Mouse (Mus musculus) kidney, embryonic 16.5 days (tissue): Measurements from ENCODE around the gene Saa4. TPM values are rescaled to one million over a fixed set of nuclear protein-coding genes. Genes with fewer than 3 reads are reported as not detected.

Experiments
- ATAC-seq: fragments of 200-750 bp; cut with Nextera tagmentation; 2 replicates; pipeline ENCODE4 v1.8.0; 2017; ENCODE audit warnings: moderate TSS enrichment; ENCODE audit not compliant: low FRiP score, low TSS enrichment
- H3K27ac ChIP-seq: fragments of 300-500 bp; sonication (generic); 2 replicates; pipeline ENCODE4 v1.5.1; 2014; ENCODE audit warnings: low read length
- H3K27me3 ChIP-seq: fragments of 300-500 bp; sonication (generic); 2 replicates; pipeline ENCODE4 v1.6.1; 2014; ENCODE audit warnings: low read length, control low read depth, mixed read lengths; ENCODE audit not compliant: insufficient read depth
- H3K36me3 ChIP-seq: fragments of 300-500 bp; sonication (generic); 2 replicates; pipeline ENCODE4 v1.6.1; 2014; ENCODE audit warnings: low read length, control low read depth, mixed read lengths; ENCODE audit not compliant: insufficient read depth
- H3K4me1 ChIP-seq: fragments of 300-500 bp; sonication (generic); 2 replicates; pipeline ENCODE4 v1.6.1; 2014; ENCODE audit warnings: low read length, control low read depth, mixed read lengths; ENCODE audit not compliant: insufficient read depth
- H3K4me2 ChIP-seq: fragments of 300-500 bp; sonication (generic); replicated peaks from 2 replicates; pipeline ENCODE4 v1.6.1; 2014; ENCODE audit warnings: low read depth, low read length
- H3K4me3 ChIP-seq: fragments of 300-500 bp; sonication (generic); 2 replicates; pipeline ENCODE4 v1.5.1; 2014; ENCODE audit warnings: mild to moderate bottlenecking, low read length
- H3K9ac ChIP-seq: fragments of 300-500 bp; sonication (generic); replicated peaks from 2 replicates; pipeline ENCODE4 v1.6.1; 2014; ENCODE audit warnings: low read length
- H3K9me3 ChIP-seq: fragments of 300-500 bp; sonication (generic); 2 replicates; pipeline ENCODE4 v1.6.1; 2016; ENCODE audit warnings: low read length, control low read depth
- WGBS: fragments of 180-500 bp; shearing (Covaris S2); extraction: QIAGEN DNeasy Blood & Tissue Kit; methylation state at CpG from one replicate; pipeline ENCODE4 v1.1.7; 2014; 5-methylcytosine and 5-hydroxymethylcytosine counted together
- polyA plus RNA-seq: library from polyadenylated mRNA; unstranded; fragments of >200 nt; fragmentation: Nextera tagmentation; extraction: Ambion mirVana; gene quantifications from 2 replicates; pipeline ENCODE4 v1.2.1, GENCODE M21; 2015

Gene Saa4
- polyA plus RNA-seq: 0.08 TPM in 1 of 2 replicates, not detected in the other

GRCm38 (mm10) chr7:46732458-46732857, at the start of gene Saa4:
TSS of gene Saa4 (minus strand) at chr7:46732603.
- H3K9ac ChIP-seq: no peak within 1 kb of the TSS

GRCm38 (mm10) chr7:46770706-46771105, 38.3 kb upstream of the Saa4 start:
- Histone ChIP-seq H3K9me3 (no peaks in the 10 kb centered on the region), H3K9ac (no peak overlapping the region), H3K27ac (no peak overlapping the region), H3K27me3 (no peaks in the 10 kb centered on the region), H3K4me1 (no peaks in the 10 kb centered on the region), H3K36me3 (peaks cover 59% of the 10 kb centered on the region), H3K4me3 (no peak overlapping the region), H3K4me2 (no peak overlapping the region)
- 63% methylated on average over 4 of the region's 4 CpGs for WGBS
- no peak for ATAC-seq

More at GRCm38 (mm10) chr7:46732458-46732857, at the start of gene Saa4:
- 74% methylated on average over 4 of the region's 4 CpGs for WGBS
- no peak within 1 kb of the TSS for H3K27ac ChIP-seq
- H3K36me3 ChIP-seq: no peaks in the 10 kb centered on the region
- H3K4me1 ChIP-seq: no peaks in the 10 kb centered on the region
- no peaks in the 10 kb centered on the region for H3K27me3 ChIP-seq
- no peak within 1 kb of the TSS for H3K4me2 ChIP-seq
- H3K4me3 ChIP-seq: no peak within 1 kb of the TSS
- ATAC-seq: no peak
- H3K9me3 ChIP-seq: no peaks in the 10 kb centered on the region

DNA sequence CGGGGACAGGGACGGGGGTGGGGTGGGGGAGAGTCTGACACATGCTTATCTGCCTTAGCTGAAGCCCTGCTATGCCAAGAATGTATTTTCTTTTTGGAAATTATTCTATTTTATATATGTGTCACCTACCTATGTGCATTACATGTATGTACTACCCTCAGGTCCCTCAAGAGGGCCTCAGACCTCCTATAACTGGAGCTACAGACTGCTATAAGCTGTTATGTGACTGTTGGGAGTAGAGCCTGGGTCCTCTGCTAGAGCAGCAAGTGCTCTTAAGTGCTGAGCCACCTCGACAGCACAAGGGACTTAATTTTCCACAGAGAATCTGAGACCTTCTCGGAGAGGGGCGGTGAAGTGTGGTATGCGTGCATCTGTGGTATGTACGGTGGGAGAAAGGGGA, 36.0 kb upstream of the Saa4 start:
- H3K36me3 ChIP-seq: peaks cover 61% of the 10 kb centered on the region
- ATAC-seq: no peak
- no peaks in the 10 kb centered on the region for H3K27me3 ChIP-seq
- 87% methylated on average over 7 of the region's 7 CpGs for WGBS
- H3K4me1 ChIP-seq: no peaks in the 10 kb centered on the region
- no peaks in the 10 kb centered on the region for H3K9me3 ChIP-seq
- H3K9ac ChIP-seq: no peak overlapping the region
- H3K27ac ChIP-seq: no peak overlapping the region
- H3K4me3 ChIP-seq: no peak overlapping the region
- no peak overlapping the region for H3K4me2 ChIP-seq

DNA sequence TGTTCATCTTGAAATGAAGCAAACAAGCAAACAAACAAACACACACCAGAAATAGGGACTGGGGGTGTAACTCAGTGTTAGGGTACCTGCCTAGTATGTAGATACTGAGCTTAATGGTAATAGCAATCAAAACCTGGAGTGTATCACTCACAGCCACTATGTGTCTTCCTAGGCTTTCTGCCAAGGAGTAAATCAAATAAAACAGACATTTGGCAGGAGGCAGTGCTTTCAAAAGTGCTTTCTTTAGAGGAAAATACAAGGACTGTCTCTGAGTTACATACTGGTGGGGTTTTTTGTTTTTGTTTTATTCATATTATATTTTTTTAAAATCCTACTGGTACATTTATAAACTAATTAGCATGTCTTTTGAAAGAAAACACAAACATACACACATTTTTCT, 35.0 kb upstream of the Saa4 start:
- H3K27ac ChIP-seq: no peak overlapping the region
- H3K4me2 ChIP-seq: no peak overlapping the region
- no peak overlapping the region for H3K4me3 ChIP-seq
- H3K9ac ChIP-seq: no peak overlapping the region
- ATAC-seq: no peak
- no peaks in the 10 kb centered on the region for H3K9me3 ChIP-seq
- H3K27me3 ChIP-seq: no peaks in the 10 kb centered on the region
- no peaks in the 10 kb centered on the region for H3K4me1 ChIP-seq
- peaks cover 63% of the 10 kb centered on the region for H3K36me3 ChIP-seq

GRCm38 (mm10) chr7:46764672-46765071, 32.3 kb upstream of the Saa4 start:
- no peak overlapping the region for H3K9ac ChIP-seq
- no peak overlapping the region for H3K4me3 ChIP-seq
- no peaks in the 10 kb centered on the region for H3K4me1 ChIP-seq
- H3K36me3 ChIP-seq: peaks cover 64% of the 10 kb centered on the region
- no peak overlapping the region for H3K4me2 ChIP-seq
- H3K9me3 ChIP-seq: no peaks in the 10 kb centered on the region
- no peak overlapping the region for H3K27ac ChIP-seq
- WGBS: 94% methylated on average over 8 of the region's 8 CpGs
- H3K27me3 ChIP-seq: no peaks in the 10 kb centered on the region
- ATAC-seq: no peak

DNA sequence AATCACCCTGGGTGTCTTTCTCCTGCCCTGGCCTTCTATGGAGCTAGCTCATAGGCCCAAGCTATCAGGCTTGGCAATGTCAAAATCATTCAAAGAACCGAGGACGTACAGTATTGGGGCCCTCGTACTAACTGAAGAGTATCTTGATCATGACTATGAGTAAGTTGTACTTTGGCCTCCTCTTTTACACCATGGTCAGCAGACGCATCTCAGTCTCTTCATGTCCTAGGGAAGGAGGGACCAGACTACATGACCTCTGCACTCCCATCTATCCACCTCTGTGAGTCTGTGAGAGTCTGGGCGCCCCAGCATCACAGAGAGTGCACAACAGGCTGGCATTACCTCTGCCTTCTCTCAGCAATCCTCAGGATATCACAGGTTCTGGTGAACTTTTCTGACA, 30.2 kb upstream of the Saa4 start:
- no peak overlapping the region for H3K4me2 ChIP-seq
- peaks cover 53% of the 10 kb centered on the region for H3K36me3 ChIP-seq
- no peak overlapping the region for H3K9ac ChIP-seq
- no peaks in the 10 kb centered on the region for H3K27me3 ChIP-seq
- no peak overlapping the region for H3K4me3 ChIP-seq
- no peak overlapping the region for H3K27ac ChIP-seq
- no peak for ATAC-seq
- 95% methylated on average over 5 of the region's 5 CpGs for WGBS
- H3K4me1 ChIP-seq: no peaks in the 10 kb centered on the region
- H3K9me3 ChIP-seq: no peaks in the 10 kb centered on the region

- no peak overlapping the region for H3K9ac ChIP-seq
- no peaks in the 10 kb centered on the region for H3K4me1 ChIP-seq
- no peak overlapping the region for H3K4me2 ChIP-seq
- H3K9me3 ChIP-seq: no peaks in the 10 kb centered on the region
- no peaks in the 10 kb centered on the region for H3K27me3 ChIP-seq
- H3K27ac ChIP-seq: no peak overlapping the region
- no peak overlapping the region for H3K4me3 ChIP-seq
- peaks cover 47% of the 10 kb centered on the region for H3K36me3 ChIP-seq
- ATAC-seq: no peak
- 78% methylated on average over 11 of the region's 11 CpGs for WGBS
These were observed 28.8 kb upstream of the Saa4 start for GRCm38 (mm10) chr7:46761049-46761795.

DNA sequence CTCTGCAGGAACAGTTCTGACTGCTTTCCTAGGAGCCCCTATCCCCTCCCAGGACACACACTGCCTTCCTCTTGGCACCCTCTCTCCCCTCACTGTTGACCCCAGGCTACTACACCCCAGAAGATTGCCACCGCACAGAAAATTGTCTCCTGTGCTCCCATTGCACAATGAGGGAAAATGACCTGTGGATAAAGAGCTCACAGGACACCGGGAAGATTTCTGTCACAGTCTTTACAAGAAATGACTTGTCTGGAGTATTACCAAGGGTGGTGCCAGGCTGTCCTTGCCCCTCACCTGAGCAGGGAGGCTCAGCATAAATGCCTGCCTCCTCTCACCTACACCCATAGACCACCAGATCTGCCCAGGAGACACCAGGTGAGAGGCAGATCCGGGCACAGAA, 19.1 kb upstream of the Saa4 start, which contains the start of gene Saa2:
Saa2 (plus strand) TSS at position 301 of the 400 bp plus-strand sequence.
- H3K4me3 ChIP-seq: no peak within 1 kb of the TSS
- H3K27me3 ChIP-seq: no peaks in the 10 kb centered on the region
- no peak for ATAC-seq
- no peak within 1 kb of the TSS for H3K4me2 ChIP-seq
- no peaks in the 10 kb centered on the region for H3K36me3 ChIP-seq
- WGBS: 64% methylated on average over 3 of the region's 3 CpGs
- H3K4me1 ChIP-seq: no peaks in the 10 kb centered on the region
- no peaks in the 10 kb centered on the region for H3K9me3 ChIP-seq
- no peak within 1 kb of the TSS for H3K9ac ChIP-seq
- no peak within 1 kb of the TSS for H3K27ac ChIP-seq

DNA sequence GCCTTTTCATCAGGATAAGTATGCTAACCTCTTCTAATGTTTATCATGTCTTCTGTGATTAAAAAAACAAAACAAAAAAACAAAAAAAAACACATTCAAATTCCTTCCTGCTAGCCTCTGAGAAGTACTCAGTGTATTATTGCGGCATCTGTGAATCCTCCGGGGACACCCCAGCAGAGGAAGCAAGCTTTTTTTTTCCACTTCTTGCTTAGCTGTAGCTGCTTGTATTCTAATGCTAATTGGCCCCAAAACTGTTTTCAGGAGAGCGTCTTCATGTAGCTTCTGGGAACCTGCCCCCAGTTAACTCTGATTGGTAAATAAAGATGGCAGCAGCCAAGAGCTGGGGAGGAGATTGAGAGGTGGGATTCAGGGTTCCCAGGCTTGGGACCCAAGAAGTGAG, 16.1 kb upstream of the Saa4 start:
- no peaks in the 10 kb centered on the region for H3K4me1 ChIP-seq
- ATAC-seq: no peak
- H3K27me3 ChIP-seq: no peaks in the 10 kb centered on the region
- no peak overlapping the region for H3K9ac ChIP-seq
- no peak overlapping the region for H3K4me2 ChIP-seq
- H3K4me3 ChIP-seq: no peak overlapping the region
- no peaks in the 10 kb centered on the region for H3K36me3 ChIP-seq
- WGBS: 44% methylated on average over 3 of the region's 3 CpGs
- H3K27ac ChIP-seq: no peak overlapping the region
- H3K9me3 ChIP-seq: no peaks in the 10 kb centered on the region

DNA sequence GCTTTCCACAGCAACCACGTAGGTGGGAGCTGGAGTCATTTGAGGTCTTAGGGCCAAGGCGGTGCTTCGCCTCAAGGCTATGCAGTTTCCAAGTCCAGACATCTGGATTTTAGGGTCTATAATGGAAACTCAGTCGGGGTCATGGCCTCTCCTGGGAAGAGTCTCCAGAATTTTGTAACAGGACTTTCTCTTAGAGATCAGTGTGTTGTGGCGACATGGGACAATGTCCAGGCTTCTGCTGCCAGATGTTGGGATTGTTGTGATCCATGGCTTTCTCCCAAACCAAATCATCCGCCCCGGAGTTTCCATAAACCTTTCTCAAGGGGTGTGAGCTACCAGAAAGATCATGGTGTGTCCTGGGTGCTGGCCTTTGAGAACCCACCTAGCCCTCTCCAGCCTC, 14.0 kb upstream of the Saa4 start:
- ATAC-seq: no peak
- 82% methylated on average over 7 of the region's 7 CpGs for WGBS

More for the DNA sequence above, 14.0 kb upstream of the Saa4 start:
- H3K4me1 ChIP-seq: no peaks in the 10 kb centered on the region
- no peak overlapping the region for H3K4me3 ChIP-seq
- H3K9ac ChIP-seq: no peak overlapping the region
- no peaks in the 10 kb centered on the region for H3K36me3 ChIP-seq
- H3K27ac ChIP-seq: no peak overlapping the region
- H3K9me3 ChIP-seq: no peaks in the 10 kb centered on the region
- no peak overlapping the region for H3K4me2 ChIP-seq
- H3K27me3 ChIP-seq: no peaks in the 10 kb centered on the region
